Mouse (Mus musculus): ENCODE data around the gene Fcna. TPM values are rescaled to one million over a fixed set of nuclear protein-coding genes. Genes with fewer than 3 reads are reported as not detected.
A peak's percentile ranks its signal among the peaks of the same experiment; 100 is the strongest.

The Fcna gene
- polyA plus RNA-seq, 1 experiment from 2014 or later, result 1.8 TPM

GRCm38 (mm10) chr2:25608671-25609070, 19.2 kb downstream of the Fcna start:
- no peak for TF ChIP-seq CTCF (IDR thresholded peaks at IDR 0.05; ENCODE audit: low read depth)
- Histone ChIP-seq H3K9me3 (ENCODE audit: low read depth, low read length) (no peaks in the 10 kb centered on the region), H3K4me3 (ENCODE audit: low read depth, low read length) (peak overlapping the region; percentile 100), H3K9ac (peak overlapping the region; percentile 98), H3K4me1 (ENCODE audit: insufficient read depth) (peaks cover 13% of the 10 kb centered on the region), H3K27me3 (ENCODE audit: insufficient read depth, low read length) (no peaks in the 10 kb centered on the region), H3K4me2 (peak overlapping the region; percentile 77), H3K36me3 (ENCODE audit: insufficient read depth) (peaks cover 6% of the 10 kb centered on the region), H3K27ac (ENCODE audit: low read depth) (peak overlapping the region; percentile 69)
- DNase-seq (no peak), ATAC-seq (ENCODE audit: insufficient read depth) (no peak)
- 50% methylated on average over 10 of the region's 10 CpGs for WGBS

- WGBS, result under 1% methylated on average over 80 of the region's 80 CpGs
- Histone ChIP-seq H3K27me3 (ENCODE audit: insufficient read depth, low read length) (no peaks in the 10 kb centered on the region), H3K4me2 (peak within 1 kb of the TSS; percentile 77), H3K4me3 (ENCODE audit: low read depth, low read length) (peak within 1 kb of the TSS; percentile 100), H3K9ac (peak within 1 kb of the TSS; percentile 98), H3K27ac (ENCODE audit: low read depth) (peak within 1 kb of the TSS; percentile 96), H3K36me3 (ENCODE audit: insufficient read depth) (peaks cover 6% of the 10 kb centered on the region), H3K4me1 (ENCODE audit: insufficient read depth) (peaks cover 13% of the 10 kb centered on the region), H3K9me3 (ENCODE audit: low read depth, low read length) (no peaks in the 10 kb centered on the region)
- no peak for TF ChIP-seq CTCF (IDR thresholded peaks at IDR 0.05; ENCODE audit: low read depth)
- peak; percentile 91 for ATAC-seq (ENCODE audit: insufficient read depth)
- DNase-seq, result peak; percentile 96
These were observed 19.8 kb downstream of the Fcna start, which contains the start of gene Rabl6 for GRCm38 (mm10) chr2:25607761-25608622. Gene Rabl6 (minus strand): TSS chr2:25608521.

GRCm38 (mm10) chr2:25602526-25602925, 25.3 kb downstream of the Fcna start:
- Histone ChIP-seq H3K4me3 (ENCODE audit: low read depth, low read length) (no peak overlapping the region), H3K36me3 (ENCODE audit: insufficient read depth) (peaks cover 60% of the 10 kb centered on the region), H3K9ac (no peak overlapping the region), H3K4me2 (no peak overlapping the region), H3K27ac (ENCODE audit: low read depth) (no peak overlapping the region), H3K4me1 (ENCODE audit: insufficient read depth) (peaks cover 7% of the 10 kb centered on the region), H3K9me3 (ENCODE audit: low read depth, low read length) (no peaks in the 10 kb centered on the region), H3K27me3 (ENCODE audit: insufficient read depth, low read length) (no peaks in the 10 kb centered on the region)
- TF ChIP-seq CTCF (IDR thresholded peaks at IDR 0.05; ENCODE audit: low read depth), result no peak
- ATAC-seq (ENCODE audit: insufficient read depth) (no peak), DNase-seq (no peak)
- 95% methylated on average over 5 of the region's 5 CpGs for WGBS

- Histone ChIP-seq H3K4me1 (ENCODE audit: insufficient read depth) (no peaks in the 10 kb centered on the region), H3K36me3 (ENCODE audit: insufficient read depth) (peaks cover 85% of the 10 kb centered on the region), H3K4me2 (no peak overlapping the region), H3K27me3 (ENCODE audit: insufficient read depth, low read length) (no peaks in the 10 kb centered on the region), H3K9me3 (ENCODE audit: low read depth, low read length) (no peaks in the 10 kb centered on the region), H3K27ac (ENCODE audit: low read depth) (no peak overlapping the region), H3K4me3 (ENCODE audit: low read depth, low read length) (no peak overlapping the region), H3K9ac (no peak overlapping the region)
- no peak for TF ChIP-seq CTCF (IDR thresholded peaks at IDR 0.05; ENCODE audit: low read depth)
- ATAC-seq (ENCODE audit: insufficient read depth) (no peak), DNase-seq (no peak)
- WGBS, result 73% methylated on average over 2 of the region's 2 CpGs
These were observed 27.8 kb downstream of the Fcna start for GRCm38 (mm10) chr2:25600037-25600436.

DNA sequence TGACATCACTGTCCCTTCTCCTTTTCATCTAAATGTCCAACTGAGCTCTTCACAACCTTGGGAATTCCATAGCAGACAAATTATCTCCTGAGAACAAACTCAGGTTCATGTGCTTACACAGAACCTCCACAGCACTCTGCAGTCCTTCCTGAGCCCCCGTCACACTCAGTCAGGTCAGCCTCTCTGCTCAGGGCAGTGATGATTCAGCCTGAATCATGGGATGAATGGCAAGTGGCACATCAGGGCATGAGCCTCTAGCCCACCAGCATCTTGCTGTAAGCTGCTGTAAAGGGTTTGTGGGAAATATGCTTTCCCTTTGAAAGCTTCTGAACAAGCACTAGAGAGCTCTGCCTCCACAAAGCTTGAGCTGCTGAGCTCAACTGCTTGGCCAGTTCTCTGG, 29.1 kb downstream of the Fcna start:
- H3K27me3 ChIP-seq (ENCODE audit: insufficient read depth, low read length), result no peaks in the 10 kb centered on the region
- H3K4me3 ChIP-seq (ENCODE audit: low read depth, low read length), result no peak overlapping the region
- no peaks in the 10 kb centered on the region for H3K9me3 ChIP-seq (ENCODE audit: low read depth, low read length)
- no peak for TF ChIP-seq CTCF (IDR thresholded peaks at IDR 0.05; ENCODE audit: low read depth)
- ATAC-seq (ENCODE audit: insufficient read depth) (no peak), DNase-seq (no peak)
- H3K9ac ChIP-seq, result no peak overlapping the region
- H3K4me1 ChIP-seq (ENCODE audit: insufficient read depth), result no peaks in the 10 kb centered on the region
- H3K36me3 ChIP-seq (ENCODE audit: insufficient read depth), result peaks cover 86% of the 10 kb centered on the region
- WGBS, result 81% methylated on average over 1 of the region's 1 CpGs
- no peak overlapping the region for H3K4me2 ChIP-seq
- H3K27ac ChIP-seq (ENCODE audit: low read depth), result no peak overlapping the region

DNA sequence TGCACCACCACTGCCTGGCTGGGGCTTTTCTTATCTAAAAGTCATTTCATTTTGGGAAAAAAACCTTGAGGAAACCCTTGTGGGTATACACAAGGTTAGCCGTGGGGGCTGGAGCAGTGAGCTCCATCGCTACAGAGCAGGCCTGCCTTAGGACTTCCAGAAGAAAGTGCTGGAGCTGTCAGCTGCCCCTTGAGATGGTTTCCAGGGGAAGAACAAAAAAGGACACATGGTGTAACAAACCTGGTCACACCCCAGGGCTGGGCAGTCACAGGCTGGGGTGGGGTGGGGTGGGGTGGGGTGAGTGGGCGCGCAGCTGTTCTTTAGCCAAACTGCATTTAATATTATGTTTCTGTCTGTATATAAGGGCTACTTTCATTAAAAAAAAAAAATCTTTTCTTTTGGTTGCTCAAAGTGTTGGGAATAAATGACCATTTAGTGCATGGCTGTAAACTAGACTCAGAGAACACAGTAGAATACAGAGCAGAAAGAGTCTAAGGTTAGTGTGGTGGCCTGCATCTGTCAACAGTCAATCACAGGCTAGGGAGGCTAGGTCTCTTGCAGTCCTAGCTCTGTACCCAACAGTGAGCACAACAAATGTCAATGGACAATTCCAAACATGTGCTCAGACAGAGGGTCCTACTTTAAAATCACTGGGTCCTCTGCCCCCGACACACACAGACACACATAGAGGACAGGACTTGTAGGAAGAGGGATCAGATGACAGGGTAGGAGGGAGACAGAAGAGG, 30.9 kb downstream of the Fcna start:
- WGBS, result 93% methylated on average over 5 of the region's 5 CpGs
- no peak overlapping the region for H3K27ac ChIP-seq (ENCODE audit: low read depth)
- no peak overlapping the region for H3K4me3 ChIP-seq (ENCODE audit: low read depth, low read length)
- H3K36me3 ChIP-seq (ENCODE audit: insufficient read depth), result peaks cover 95% of the 10 kb centered on the region
- ATAC-seq (ENCODE audit: insufficient read depth) (no peak), DNase-seq (no peak)
- no peak overlapping the region for H3K9ac ChIP-seq
- H3K27me3 ChIP-seq (ENCODE audit: insufficient read depth, low read length), result no peaks in the 10 kb centered on the region
- H3K9me3 ChIP-seq (ENCODE audit: low read depth, low read length), result no peaks in the 10 kb centered on the region
- H3K4me1 ChIP-seq (ENCODE audit: insufficient read depth), result no peaks in the 10 kb centered on the region
- no peak for TF ChIP-seq CTCF (IDR thresholded peaks at IDR 0.05; ENCODE audit: low read depth)
- H3K4me2 ChIP-seq, result no peak overlapping the region

DNA sequence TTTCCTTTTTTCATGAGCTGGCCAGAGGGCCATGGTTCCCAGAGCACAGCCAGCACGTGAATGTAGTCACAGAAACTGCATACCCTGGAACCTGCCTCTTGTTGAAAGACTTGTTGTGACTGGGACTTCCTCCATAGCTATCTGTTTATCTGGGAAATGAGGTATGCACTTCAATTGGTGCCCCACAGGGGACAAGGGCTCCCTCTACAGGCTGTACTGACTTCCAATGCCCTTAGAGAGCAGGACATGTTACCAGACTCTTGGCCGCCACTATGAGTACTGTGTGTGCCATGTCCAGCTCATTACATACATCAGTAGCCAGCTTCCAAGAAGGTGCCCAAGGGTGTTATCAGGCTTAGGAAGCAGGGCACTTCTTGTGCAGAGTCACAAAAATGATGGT, 36.0 kb downstream of the Fcna start:
- H3K9me3 ChIP-seq (ENCODE audit: low read depth, low read length), result no peaks in the 10 kb centered on the region
- no peak overlapping the region for H3K27ac ChIP-seq (ENCODE audit: low read depth)
- 77% methylated on average over 2 of the region's 2 CpGs for WGBS
- no peaks in the 10 kb centered on the region for H3K4me1 ChIP-seq (ENCODE audit: insufficient read depth)
- H3K36me3 ChIP-seq (ENCODE audit: insufficient read depth), result peaks cover 91% of the 10 kb centered on the region
- DNase-seq (peak; percentile 28), ATAC-seq (ENCODE audit: insufficient read depth) (no peak)
- no peaks in the 10 kb centered on the region for H3K27me3 ChIP-seq (ENCODE audit: insufficient read depth, low read length)
- H3K4me3 ChIP-seq (ENCODE audit: low read depth, low read length), result no peak overlapping the region
- H3K4me2 ChIP-seq, result no peak overlapping the region
- no peak overlapping the region for H3K9ac ChIP-seq
- peak; percentile 40; the same call in 1 of the 2 replicates for TF ChIP-seq CTCF (IDR thresholded peaks at IDR 0.05; ENCODE audit: low read depth)

All from lung, embryonic 14.5 days (tissue).